8 mouse cellular contexts compared by ENCODE assay signal in the genomic region with DNA sequence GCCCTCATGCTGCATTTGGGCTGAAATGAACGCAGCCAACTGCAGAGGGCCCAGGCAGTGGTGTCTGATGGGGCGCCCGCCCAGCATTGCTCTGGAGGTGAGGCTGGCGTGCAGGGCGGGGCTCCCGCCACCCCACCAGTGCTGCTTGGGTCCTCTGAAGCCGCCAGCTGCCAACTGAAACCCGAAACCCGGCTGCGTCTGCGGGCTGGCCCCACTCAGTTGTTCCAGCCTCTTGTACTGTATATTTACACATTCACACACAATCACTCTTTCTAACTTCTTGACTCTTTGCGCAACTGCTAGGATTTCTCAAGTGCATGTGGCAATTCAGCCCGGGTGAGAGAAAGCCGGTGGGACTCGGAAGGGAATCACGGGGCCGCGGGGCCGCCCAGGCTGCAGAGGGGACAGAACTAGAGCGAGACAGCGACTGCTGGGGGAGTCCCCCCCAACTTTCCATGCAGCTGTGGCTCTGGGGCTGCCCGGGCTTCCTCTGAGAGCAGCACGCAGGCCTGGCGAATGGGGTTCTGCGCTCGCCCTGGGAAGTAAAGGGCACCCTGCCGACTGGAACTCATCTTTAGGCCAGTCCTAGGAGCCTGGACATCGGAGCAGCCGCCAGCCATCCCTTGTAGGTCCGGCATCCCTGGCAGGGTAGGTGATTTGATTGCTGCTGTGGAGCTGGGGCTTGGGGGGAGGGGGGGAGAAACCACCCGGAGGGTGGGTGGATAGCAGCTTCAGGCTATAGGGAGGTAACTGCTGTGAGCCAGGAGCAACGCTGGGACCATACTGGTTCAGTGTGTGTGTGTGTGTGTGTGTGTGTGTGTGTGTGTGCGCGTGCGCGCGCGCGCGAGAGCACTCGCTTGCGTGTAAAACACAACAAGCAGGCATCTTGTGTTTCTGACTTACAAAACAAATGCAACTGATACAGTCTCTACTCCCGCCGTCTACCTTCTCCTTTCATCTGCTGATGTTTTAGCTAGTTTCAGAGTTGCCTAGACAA. TPM values are rescaled to one million over a fixed set of nuclear protein-coding genes. Genes with fewer than 3 reads are reported as not detected.
DNase-seq lines count a peak whose midpoint lies in the region; ATAC-seq lines count a peak whose summit lies in the region.

A gene (plus strand): TSS at position 177 of the 997 bp plus-strand sequence.

- peak; percentile 75 for DNase-seq in Muller cell, postnatal 12 days (ENCODE audit: inconsistent ontology term)
- peak; percentile 26 to 48 for DNase-seq in gastrocnemius, adult 8-10 months (ENCODE audit: low spot score in 2 of 2)
- peak; percentile 13 to 16 for DNase-seq in left cerebral cortex, postnatal 36 days (ENCODE audit: low spot score in 2 of 2)
- DNase-seq in right cerebral cortex, postnatal 25 days, result peak; percentile 14
- peak; percentile 66 for DNase-seq in yolk sac, embryonic 10.5 days (ENCODE audit: low spot score)

- intact Hi-C loops in left cerebral cortex, postnatal 36 days (cut with DNase I), result no loop called here

- peak within 1 kb of the TSS; percentile 56 for H3K9ac ChIP-seq in hindbrain, embryonic 15.5 days

- H3K27me3 ChIP-seq in hindbrain, embryonic 15.5 days, result no peaks in the 10 kb centered on the region

- peak within 1 kb of the TSS; percentile 99 for H3K4me2 ChIP-seq in hindbrain, embryonic 15.5 days

- H3K36me3 ChIP-seq in hindbrain, embryonic 15.5 days, result no peaks in the 10 kb centered on the region

- no peaks in the 10 kb centered on the region for H3K9me3 ChIP-seq in hindbrain, embryonic 15.5 days

- peak; percentile 77 for ATAC-seq in hindbrain, embryonic 15.5 days (ENCODE audit: low FRiP score, low read depth)
- ATAC-seq in megakaryocyte-erythroid progenitor cell, adult 5-6 weeks (replicated peaks; ENCODE audit: low FRiP score, low TSS enrichment, poor library complexity, severe bottlenecking), result peak; percentile 55; the same call in 1 of the 2 replicates

- H3K4me1 ChIP-seq in brown adipose tissue, adult 24 weeks (ENCODE audit: control insufficient read depth, insufficient read depth, insufficient read length, low read length), result peaks cover 3% of the 10 kb centered on the region; the same call in 1 of the 2 replicates
- H3K4me1 ChIP-seq in hindbrain, embryonic 15.5 days (replicated peaks), result peaks cover 16% of the 10 kb centered on the region

- under 1% methylated on average over 44 of the region's 44 CpGs for WGBS in hindbrain, embryonic 15.5 days

- H3K4me3 ChIP-seq in brown adipose tissue, adult 24 weeks (ENCODE audit: insufficient read depth, low read depth, low read length), result peak within 1 kb of the TSS; percentile 72
- peak within 1 kb of the TSS; percentile 54 for H3K4me3 ChIP-seq in hindbrain, embryonic 15.5 days

- peak within 1 kb of the TSS; percentile 62 for H3K27ac ChIP-seq in brown adipose tissue, adult 24 weeks (replicated peaks; ENCODE audit: low read depth, low read length)
- H3K27ac ChIP-seq in hindbrain, embryonic 15.5 days (replicated peaks), result peak within 1 kb of the TSS; percentile 4

RNA-seq across cellular contexts. Expression of the gene that starts here (rescaled TPM):
- 26.8 and 28.3 TPM in 2 replicates for polyA plus RNA-seq in brown adipose tissue, adult 24 weeks (2012; ENCODE audit: insufficient read depth, insufficient read length, missing spikeins)
- total RNA-seq in gastrocnemius, adult 8-10 months (2022), result 10 to 100 TPM; 12.7 to 16.3 (median 15.9) TPM
- 10.8 and 11.5 TPM in 2 replicates for polyA plus RNA-seq in hindbrain, embryonic 15.5 days (2015; fragmentation: Nextera tagmentation; extraction: Ambion mirVana)
- total RNA-seq in left cerebral cortex, postnatal 36 days (2021), result 1 to 10 TPM; 4.8 to 7.0 TPM
- not detected in 2 replicates for total RNA-seq in megakaryocyte-erythroid progenitor cell, adult 5-6 weeks (2014; fragmentation: Nextera tagmentation)
- total RNA-seq in megakaryocyte-erythroid progenitor cell, adult 5-6 weeks (2017), result not detected in 2 replicates

Comparison
In these comparisons a context has a peak if more than half of its experiments do, and no peak if none do; other contexts are left out.
1. Peak in every context shown above with its lines: DNase-seq, ATAC-seq, H3K4me3 ChIP-seq and H3K27ac ChIP-seq.
2. RNA of the gene that starts here (total RNA-seq): 12.7 to 16.3 TPM in gastrocnemius, adult 8-10 months and 4.8 to 7.0 TPM in left cerebral cortex, postnatal 36 days; not detected in megakaryocyte-erythroid progenitor cell, adult 5-6 weeks; every median in the first group is over 4 times any median in the second.
3. Peak in ATAC-seq in megakaryocyte-erythroid progenitor cell, adult 5-6 weeks; RNA of the gene not detected or under 1 TPM.
4. DNase-seq: peak in every context shown above with its lines; median percentile 75 in Muller cell, postnatal 12 days; 66 in yolk sac, embryonic 10.5 days; 37 in gastrocnemius, adult 8-10 months; 14 in left cerebral cortex, postnatal 36 days; 14 in right cerebral cortex, postnatal 25 days.